Mouse (Mus musculus): ENCODE results near the gene Cox11. TPM values are rescaled to one million over a fixed set of nuclear protein-coding genes. Genes with fewer than 3 reads are reported as not detected.

Gene Cox11
- 29.9 and 32.3 TPM in 2 replicates for polyA plus RNA-seq (2012; ENCODE audit: insufficient read depth, insufficient read length, missing spikeins)

DNA sequence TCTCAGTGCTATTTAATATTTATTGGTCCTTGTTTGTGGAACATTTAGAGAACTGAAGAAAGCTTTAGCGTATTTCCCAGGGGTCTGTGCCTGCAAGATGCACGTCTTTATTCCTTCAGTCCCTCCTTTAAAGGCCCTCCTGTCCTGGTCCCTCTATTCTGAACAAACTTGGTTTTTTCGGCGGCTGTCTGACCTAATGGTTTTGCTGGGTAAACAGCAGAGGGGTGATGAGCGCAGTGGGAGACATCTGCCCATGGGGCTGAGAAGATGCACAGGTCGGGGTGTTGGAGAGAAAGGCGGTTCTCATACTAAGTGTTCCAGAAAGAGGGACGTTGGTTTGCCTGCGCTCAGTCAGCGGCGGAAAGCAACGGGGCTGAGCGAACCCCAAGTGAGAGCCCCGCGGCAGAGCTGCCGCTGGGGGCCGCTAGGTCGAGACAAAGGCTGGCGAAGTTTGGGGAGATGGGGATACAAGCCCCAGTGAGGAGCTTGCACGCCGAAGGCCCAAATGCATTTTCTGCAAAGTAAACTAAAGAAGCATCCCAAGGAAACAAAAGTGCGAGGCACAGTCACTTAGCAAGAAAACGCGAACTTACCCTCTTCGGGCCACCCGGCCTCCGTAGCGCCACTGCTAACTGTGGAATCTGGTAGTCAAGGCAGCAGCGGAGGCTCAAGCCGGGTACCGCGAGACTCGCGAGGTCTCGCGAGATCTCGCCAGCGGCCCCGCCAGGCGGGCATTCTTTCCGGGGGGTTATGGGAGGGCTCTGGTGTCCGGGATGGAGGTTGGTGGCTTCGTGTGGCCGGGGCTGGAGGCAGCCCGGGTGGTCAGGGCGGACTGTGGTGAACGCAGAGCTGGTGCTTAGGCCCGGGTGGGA, at the start of gene Cox11, which contains the start of gene Stxbp4:
Gene Cox11, plus strand, starts transcription at position 734 of the 872 bp plus-strand sequence.
Gene Stxbp4, minus strand, starts transcription at position 645 of the 872 bp plus-strand sequence.
- Histone ChIP-seq H3K27ac (replicated peaks; ENCODE audit: low read depth, low read length) (peak within 1 kb of the TSS; percentile 84), H3K4me1 (ENCODE audit: control insufficient read depth, insufficient read depth, insufficient read length, low read length) (no peaks in the 10 kb centered on the region), H3K4me3 (ENCODE audit: insufficient read depth, low read depth, low read length) (peak within 1 kb of the TSS; percentile 87)

DNA sequence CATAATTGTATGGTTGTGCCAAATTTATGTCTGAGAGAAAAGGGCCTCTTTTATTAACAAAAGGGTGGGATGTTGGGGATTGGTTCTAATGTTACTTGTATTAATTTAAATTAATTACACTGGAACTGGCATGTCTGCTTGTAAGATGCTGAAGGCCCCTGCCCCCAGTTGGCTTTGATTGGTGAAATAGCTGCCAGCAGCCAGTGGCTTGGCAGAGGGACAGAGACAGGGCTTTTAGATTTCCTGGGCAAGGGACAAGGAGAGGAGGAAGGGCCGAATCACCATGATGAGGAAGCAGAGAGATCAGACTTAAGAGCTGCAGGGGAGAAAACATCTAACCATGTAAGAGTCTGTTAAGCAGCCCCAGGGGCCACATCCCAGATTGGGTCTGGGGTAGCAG, 47.0 kb upstream of the Cox11 start:
- no peak overlapping the region for H3K27ac ChIP-seq (replicated peaks; ENCODE audit: low read depth, low read length)
- H3K4me3 ChIP-seq (ENCODE audit: insufficient read depth, low read depth, low read length) = no peak overlapping the region
- no peaks in the 10 kb centered on the region for H3K4me1 ChIP-seq (ENCODE audit: control insufficient read depth, insufficient read depth, insufficient read length, low read length)

DNA sequence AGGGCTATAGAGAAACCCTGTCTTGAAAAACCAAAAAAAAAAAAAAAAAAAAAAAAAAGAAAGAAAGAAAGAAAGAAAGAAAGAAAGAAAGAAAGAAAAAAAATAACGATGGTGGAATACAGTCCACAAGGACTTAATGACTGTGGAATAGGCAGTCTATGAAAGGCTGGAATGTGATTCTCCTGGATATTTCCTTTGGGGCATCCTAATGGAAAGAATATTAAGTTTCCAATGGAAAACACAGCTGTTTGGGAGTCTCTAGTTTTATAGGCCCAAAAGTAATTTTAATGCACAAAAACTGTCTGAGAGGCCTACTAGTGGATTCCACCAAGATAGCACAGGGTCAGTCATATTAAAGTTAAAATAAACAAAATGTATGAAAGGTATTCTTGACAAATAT, 42.1 kb upstream of the Cox11 start:
- no peak overlapping the region for H3K27ac ChIP-seq (replicated peaks; ENCODE audit: low read depth, low read length)
- no peak overlapping the region for H3K4me3 ChIP-seq (ENCODE audit: insufficient read depth, low read depth, low read length)
- no peaks in the 10 kb centered on the region for H3K4me1 ChIP-seq (ENCODE audit: control insufficient read depth, insufficient read depth, insufficient read length, low read length)

DNA sequence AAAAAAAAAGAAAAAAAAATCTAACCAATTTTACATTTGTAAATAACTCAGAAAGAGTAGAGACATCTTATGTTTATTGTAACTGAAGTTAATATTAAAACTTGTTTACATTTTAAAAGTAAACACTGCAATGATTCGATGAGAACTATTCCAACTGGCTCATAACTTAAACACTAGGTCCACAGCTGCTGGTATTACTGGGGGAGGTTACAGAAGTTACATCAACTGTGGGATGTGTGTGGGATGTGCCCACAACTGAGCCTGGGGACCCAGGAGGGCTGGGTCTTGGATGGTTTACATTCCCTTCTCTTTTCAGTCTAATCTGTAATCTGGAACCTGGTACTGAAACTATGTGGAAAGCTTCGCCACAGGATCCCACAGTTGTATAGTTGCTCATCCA, 34.9 kb upstream of the Cox11 start:
- Histone ChIP-seq H3K27ac (replicated peaks; ENCODE audit: low read depth, low read length) (no peak overlapping the region), H3K4me3 (ENCODE audit: insufficient read depth, low read depth, low read length) (no peak overlapping the region), H3K4me1 (ENCODE audit: control insufficient read depth, insufficient read depth, insufficient read length, low read length) (no peaks in the 10 kb centered on the region)

DNA sequence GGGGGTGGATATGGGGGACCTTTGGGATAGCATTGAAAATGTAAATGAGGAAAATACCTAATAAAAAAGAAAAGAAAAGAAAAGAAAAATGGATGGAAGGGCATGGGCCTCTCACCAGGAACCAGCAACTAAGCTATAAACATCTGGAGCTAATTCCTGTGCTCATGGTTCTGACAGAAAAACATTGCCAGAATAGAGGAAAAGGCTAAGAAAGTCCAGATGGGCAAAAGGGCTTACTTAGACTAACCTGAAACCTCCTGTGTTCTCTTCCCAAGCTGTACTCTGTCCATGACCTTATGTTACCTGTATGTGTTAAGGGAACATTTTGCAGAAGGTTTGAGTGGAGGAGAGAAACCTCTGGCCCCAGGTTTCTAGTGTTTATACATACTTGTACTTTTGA, 25.9 kb upstream of the Cox11 start:
- Histone ChIP-seq H3K4me1 (ENCODE audit: control insufficient read depth, insufficient read depth, insufficient read length, low read length) (no peaks in the 10 kb centered on the region), H3K4me3 (ENCODE audit: insufficient read depth, low read depth, low read length) (no peak overlapping the region), H3K27ac (replicated peaks; ENCODE audit: low read depth, low read length) (no peak overlapping the region)

DNA sequence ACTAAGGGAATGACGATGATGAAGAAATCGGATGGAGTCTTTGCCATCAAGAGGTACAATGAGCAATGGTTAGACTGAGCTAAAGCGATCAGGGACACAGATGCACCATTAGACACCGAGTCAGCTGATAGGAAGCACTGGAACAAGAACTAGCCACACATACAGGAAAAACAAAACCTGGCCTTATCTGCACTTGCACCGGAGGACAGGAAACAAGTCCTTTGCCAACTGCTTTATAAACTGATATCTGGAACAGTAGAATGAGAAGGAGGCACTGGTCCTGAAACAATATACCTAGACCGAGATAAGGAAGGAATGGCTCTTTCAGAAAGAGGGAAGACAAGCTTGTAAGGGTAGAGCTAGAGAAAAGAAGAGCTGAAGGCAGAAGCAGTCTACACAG, 23.2 kb upstream of the Cox11 start:
- Histone ChIP-seq H3K4me1 (ENCODE audit: control insufficient read depth, insufficient read depth, insufficient read length, low read length) (no peaks in the 10 kb centered on the region), H3K27ac (replicated peaks; ENCODE audit: low read depth, low read length) (no peak overlapping the region), H3K4me3 (ENCODE audit: insufficient read depth, low read depth, low read length) (no peak overlapping the region)

DNA sequence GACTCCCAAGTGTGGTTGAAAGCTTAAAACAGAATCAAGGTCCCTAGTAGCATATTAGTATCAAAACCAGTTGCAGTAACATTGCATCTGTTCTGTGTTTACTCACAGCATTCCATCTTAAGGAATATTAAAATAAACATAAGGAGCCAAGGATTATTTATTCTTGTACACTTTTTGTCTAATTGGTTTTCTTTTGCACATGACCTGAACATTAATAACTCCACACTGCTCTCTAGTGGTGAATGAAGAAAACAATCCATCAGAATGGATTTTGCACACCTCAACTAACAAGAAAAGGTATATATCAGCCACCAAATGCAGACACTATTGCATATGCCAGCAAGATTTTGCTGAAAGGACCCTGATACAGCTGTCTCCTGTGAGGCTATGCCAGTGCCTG, 21.5 kb upstream of the Cox11 start:
- Histone ChIP-seq H3K4me1 (ENCODE audit: control insufficient read depth, insufficient read depth, insufficient read length, low read length) (no peaks in the 10 kb centered on the region), H3K4me3 (ENCODE audit: insufficient read depth, low read depth, low read length) (no peak overlapping the region), H3K27ac (replicated peaks; ENCODE audit: low read depth, low read length) (no peak overlapping the region)

DNA sequence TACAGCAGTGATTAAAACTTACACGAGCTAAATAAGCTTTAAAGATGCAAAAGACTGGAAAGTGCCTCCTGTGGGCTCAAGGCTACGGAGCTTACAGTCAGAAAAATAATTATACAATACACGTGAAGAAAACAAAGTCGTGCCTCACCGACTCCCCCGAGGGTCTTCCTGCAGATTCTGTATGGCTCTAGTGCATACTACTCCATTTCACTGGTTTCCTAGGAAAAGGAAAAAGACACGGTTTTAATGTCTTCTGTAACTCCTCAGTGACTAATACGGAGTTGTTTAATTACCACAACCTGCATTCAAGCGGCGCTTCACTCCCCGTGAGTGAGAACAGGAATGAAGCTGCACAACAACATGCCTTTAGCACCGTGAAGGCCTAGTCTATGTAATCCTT, 15.9 kb upstream of the Cox11 start:
- Histone ChIP-seq H3K4me3 (ENCODE audit: insufficient read depth, low read depth, low read length) (no peak overlapping the region), H3K27ac (replicated peaks; ENCODE audit: low read depth, low read length) (no peak overlapping the region), H3K4me1 (ENCODE audit: control insufficient read depth, insufficient read depth, insufficient read length, low read length) (no peaks in the 10 kb centered on the region)

DNA sequence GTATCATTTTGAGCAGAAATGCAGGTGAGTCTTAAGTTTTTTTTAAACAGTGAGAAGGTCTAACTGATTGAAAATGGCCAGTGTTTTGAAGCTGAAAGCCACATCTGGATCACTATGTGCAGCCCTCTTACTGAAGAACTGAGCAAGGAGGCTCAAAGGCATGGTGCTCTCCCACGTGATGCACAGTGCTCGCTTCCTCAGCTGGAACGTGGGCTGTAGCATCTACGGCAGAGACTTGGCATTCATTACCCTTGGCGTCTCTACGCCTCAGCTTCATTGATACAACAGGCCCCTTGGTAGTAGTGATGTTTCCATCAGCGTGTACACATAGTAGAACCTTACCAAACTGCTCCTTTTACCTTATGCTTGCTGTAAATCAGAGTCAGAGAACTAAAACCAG, 15.5 kb upstream of the Cox11 start:
- Histone ChIP-seq H3K4me1 (ENCODE audit: control insufficient read depth, insufficient read depth, insufficient read length, low read length) (no peaks in the 10 kb centered on the region), H3K27ac (replicated peaks; ENCODE audit: low read depth, low read length) (no peak overlapping the region), H3K4me3 (ENCODE audit: insufficient read depth, low read depth, low read length) (no peak overlapping the region)

DNA sequence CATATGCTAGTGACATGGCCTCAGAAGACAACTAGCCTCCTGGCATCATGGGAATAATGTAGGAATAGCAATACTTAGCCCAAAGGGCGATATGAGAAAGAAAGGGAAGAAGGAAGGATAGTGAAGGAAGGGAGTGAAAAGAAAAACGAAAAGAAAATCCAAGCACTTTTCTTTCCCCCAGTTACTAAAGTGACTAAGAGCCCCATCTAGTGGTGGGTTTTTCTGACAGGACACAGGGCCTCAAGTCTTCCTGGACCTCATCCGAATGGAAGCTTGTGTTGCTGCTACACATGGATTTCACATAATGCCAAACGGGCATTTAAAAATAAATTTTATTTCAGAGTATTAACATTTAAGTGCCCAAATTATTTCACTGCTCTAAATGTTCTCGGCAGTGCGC, 14.5 kb upstream of the Cox11 start:
- no peak overlapping the region for H3K27ac ChIP-seq (replicated peaks; ENCODE audit: low read depth, low read length)
- no peaks in the 10 kb centered on the region for H3K4me1 ChIP-seq (ENCODE audit: control insufficient read depth, insufficient read depth, insufficient read length, low read length)
- H3K4me3 ChIP-seq (ENCODE audit: insufficient read depth, low read depth, low read length) = no peak overlapping the region

DNA sequence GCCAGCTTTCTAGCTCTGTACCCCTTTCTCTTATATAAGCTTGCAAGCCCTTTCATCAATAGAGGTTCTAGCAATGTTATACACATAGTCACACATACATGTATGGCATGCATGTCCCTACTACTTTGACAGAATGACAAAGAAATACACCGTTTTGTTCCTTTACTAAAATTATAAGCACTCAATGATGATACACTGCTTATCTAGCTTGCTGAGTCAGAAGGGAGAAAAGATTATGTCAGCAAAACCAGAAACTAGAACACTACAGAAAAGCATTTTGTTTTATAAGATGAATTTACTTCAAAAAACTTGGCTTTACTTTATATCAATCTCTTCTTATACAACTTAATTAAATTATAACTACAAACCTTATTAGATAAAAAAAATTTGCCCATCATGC, 12.8 kb upstream of the Cox11 start:
- Histone ChIP-seq H3K4me3 (ENCODE audit: insufficient read depth, low read depth, low read length) (no peak overlapping the region), H3K4me1 (ENCODE audit: control insufficient read depth, insufficient read depth, insufficient read length, low read length) (no peaks in the 10 kb centered on the region), H3K27ac (replicated peaks; ENCODE audit: low read depth, low read length) (no peak overlapping the region)

DNA sequence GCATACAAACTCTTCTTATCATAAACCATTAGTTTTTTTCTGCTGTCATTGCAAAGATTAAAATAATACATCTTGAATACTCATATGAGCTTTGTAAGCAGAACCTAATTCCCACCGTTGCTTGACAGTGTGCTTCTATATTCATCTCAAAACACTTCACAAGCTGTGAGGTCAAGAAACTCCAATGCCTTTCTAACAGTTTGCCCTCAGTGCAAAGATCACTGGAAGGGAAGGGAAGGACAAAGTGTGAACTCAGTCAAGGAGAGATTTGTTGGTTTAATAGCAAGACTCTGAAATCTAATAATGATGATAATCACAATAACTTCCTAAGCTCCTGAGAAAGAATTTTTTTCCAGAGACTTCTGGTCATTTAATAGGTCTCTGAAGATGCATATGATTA, 10.2 kb upstream of the Cox11 start:
- Histone ChIP-seq H3K27ac (replicated peaks; ENCODE audit: low read depth, low read length) (no peak overlapping the region), H3K4me3 (ENCODE audit: insufficient read depth, low read depth, low read length) (no peak overlapping the region), H3K4me1 (ENCODE audit: control insufficient read depth, insufficient read depth, insufficient read length, low read length) (no peaks in the 10 kb centered on the region)

DNA sequence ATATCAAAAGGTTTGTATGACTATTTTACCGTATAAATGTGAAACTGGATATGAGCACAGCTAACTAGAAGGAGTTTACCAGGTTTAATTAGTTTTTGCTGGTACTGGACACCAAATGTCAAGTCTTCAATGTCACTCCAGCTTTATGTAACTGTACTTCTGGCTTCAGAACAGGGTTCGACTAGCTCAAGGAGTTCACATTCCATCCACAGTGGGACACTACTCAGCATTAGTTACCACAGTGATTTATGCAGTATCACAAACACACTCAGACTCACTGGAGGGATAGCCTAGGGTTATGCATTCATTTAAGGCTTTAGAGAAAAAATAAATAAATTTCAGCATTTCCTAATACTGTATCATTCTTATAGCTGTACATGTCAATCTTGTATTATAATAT, 5.5 kb upstream of the Cox11 start:
- Histone ChIP-seq H3K27ac (replicated peaks; ENCODE audit: low read depth, low read length) (no peak overlapping the region), H3K4me1 (ENCODE audit: control insufficient read depth, insufficient read depth, insufficient read length, low read length) (no peaks in the 10 kb centered on the region), H3K4me3 (ENCODE audit: insufficient read depth, low read depth, low read length) (no peak overlapping the region)

DNA sequence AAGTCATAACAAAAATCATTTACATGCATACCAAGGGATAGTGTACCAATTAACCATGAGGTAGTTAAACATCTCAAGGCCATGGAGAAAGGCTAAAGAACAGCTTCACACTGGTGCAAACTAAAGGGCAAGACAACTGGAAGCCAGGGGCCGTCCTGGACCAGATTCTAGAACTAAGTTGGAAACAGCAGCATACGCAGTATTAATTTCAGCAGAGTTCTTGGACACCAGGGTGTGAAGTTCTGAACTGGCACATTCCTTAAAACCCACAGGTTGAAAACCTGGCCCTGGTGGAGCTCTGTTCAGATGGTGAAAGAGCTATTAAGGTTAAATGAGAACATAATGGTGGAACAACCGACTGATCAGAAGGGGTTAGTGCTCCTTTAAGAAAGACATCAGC, 3.3 kb upstream of the Cox11 start:
- Histone ChIP-seq H3K4me3 (ENCODE audit: insufficient read depth, low read depth, low read length) (no peak overlapping the region), H3K4me1 (ENCODE audit: control insufficient read depth, insufficient read depth, insufficient read length, low read length) (no peaks in the 10 kb centered on the region)

DNA sequence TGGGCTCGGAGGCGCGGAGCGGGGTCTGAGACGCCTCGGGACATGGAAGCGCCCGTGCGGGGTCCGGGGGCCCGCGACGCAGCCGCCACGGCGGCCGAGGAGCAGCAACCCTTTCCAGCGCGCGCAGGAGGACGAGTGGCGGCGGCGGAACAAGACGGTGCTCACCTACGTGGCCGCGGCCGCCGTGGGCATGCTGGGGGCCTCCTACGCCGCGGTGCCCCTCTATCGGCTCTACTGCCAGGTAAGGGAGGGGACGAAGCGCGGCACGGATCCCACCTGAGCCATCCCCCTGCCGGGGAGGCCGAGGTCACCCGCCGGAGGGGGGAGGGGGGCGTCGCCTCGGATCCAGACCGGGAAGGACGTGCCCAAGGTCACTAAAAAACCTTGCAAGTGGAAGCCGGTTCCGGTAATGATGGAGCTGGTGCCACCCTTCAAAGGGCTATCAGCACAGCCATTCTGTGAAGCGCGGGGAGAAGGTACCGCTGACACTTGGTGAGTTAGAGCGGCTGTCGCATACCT, 398 bp downstream of the Cox11 start:
- Histone ChIP-seq H3K27ac (replicated peaks; ENCODE audit: low read depth, low read length) (peak overlapping the region; percentile 84), H3K4me1 (ENCODE audit: control insufficient read depth, insufficient read depth, insufficient read length, low read length) (no peaks in the 10 kb centered on the region), H3K4me3 (ENCODE audit: insufficient read depth, low read depth, low read length) (peak overlapping the region; percentile 87)

More for the DNA sequence above, 3.3 kb upstream of the Cox11 start:
- no peak overlapping the region for H3K27ac ChIP-seq (replicated peaks; ENCODE audit: low read depth, low read length)

DNA sequence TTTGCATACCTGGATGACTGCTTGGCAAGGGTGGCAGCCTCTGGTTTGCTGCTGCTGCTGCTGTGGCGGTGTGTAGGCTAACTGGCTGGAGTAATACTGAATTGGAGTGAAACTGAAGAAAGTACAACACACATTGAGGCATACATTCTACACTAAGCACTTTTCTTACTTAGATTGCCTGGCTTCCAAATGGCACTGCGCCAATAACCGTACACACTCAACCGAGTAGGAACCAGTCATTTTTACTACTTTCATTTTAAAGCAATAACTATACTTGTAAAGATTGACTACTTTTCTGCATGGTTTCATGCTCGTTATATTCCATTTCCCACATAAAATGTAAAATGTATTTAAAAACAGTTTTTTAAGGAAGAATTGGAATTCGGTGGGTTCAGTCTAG, 11.8 kb downstream of the Cox11 start:
- no peak overlapping the region for H3K27ac ChIP-seq (replicated peaks; ENCODE audit: low read depth, low read length)
- H3K4me3 ChIP-seq (ENCODE audit: insufficient read depth, low read depth, low read length) = no peak overlapping the region
- H3K4me1 ChIP-seq (ENCODE audit: control insufficient read depth, insufficient read depth, insufficient read length, low read length) = no peaks in the 10 kb centered on the region
